Mouse (Mus musculus): ENCODE measurements at regions not wholly inside any gene's neighbourhood (a gene's known extent, or its start where the extent isn't known, plus 50 kb on each side); places are given as distances from the start of the nearest gene placed in this dataset.

GRCm38 (mm10) chr16:27507212-27507611, 118.5 kb downstream of the Ccdc50 start:
- no peak for DNase-seq

- DNase-seq = peak; percentile 2 to 34
Measured at GRCm38 (mm10) chr16:27523527-27524121, 135.0 kb downstream of the Ccdc50 start.

- no peak for DNase-seq
Measured at GRCm38 (mm10) chr16:27526669-27527068, 138.0 kb downstream of the Ccdc50 start.

GRCm38 (mm10) chr16:27530634-27531033, 142.0 kb downstream of the Ccdc50 start:
- DNase-seq = no peak
